13 mouse cellular contexts compared by ENCODE assay signal in the genomic region with DNA sequence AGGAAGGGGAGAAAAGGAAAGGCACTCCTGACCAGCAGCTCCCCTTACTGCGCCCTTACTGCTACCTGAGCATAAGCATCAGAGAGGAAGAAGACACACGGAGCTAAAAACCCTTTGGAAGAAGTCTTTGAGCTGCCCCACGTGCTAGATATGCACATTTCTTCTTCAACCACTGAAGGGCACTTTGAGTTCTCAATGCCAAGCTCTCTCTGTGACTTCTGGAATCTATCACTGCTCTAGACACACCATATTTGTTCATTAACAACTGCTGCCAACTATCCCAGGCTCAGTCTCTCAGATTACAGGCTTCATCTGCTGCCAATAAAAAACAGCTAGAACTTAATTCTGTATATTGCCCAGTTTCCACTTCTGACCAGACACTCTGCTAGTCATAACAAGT. TPM values are rescaled to one million over a fixed set of nuclear protein-coding genes. Genes with fewer than 3 reads are reported as not detected.
DNase-seq lines count a peak whose midpoint lies in the region; ATAC-seq and TF ChIP-seq lines count a peak whose summit lies in the region.
"Had no signal": no experiment of that assay in that cellular context is flagged by ENCODE, and none has a peak within 500 bp of the region (broad histone marks: within the 10 kb centered on the region; RNA-seq: fewer than 3 reads in every experiment).

No protein-coding gene starts in this region.

- 0 out of 2 replicates have a peak overlapping the region, but pooled peaks have one; percentile 57 for H3K27ac ChIP-seq in embryonic facial prominence, embryonic 13.5 days
- peak overlapping the region; percentile 92 for H3K27ac ChIP-seq in heart, postnatal 0 days (ENCODE audit: low read depth)
- H3K27ac ChIP-seq in kidney, embryonic 14.5 days (ENCODE audit: low read depth, low read length): no peak overlapping the region
- H3K27ac ChIP-seq: intestine, embryonic 15.5 days had no signal

- no peak overlapping the region for H3K4me2 ChIP-seq in embryonic facial prominence, embryonic 13.5 days
- H3K4me2 ChIP-seq in heart, postnatal 0 days (ENCODE audit: low read depth, low read length): peak overlapping the region; percentile 5; the same call in 1 of the 2 replicates
- no peak overlapping the region for H3K4me2 ChIP-seq in kidney, embryonic 14.5 days (replicated peaks; ENCODE audit: low read depth, low read length)
- H3K4me2 ChIP-seq: intestine, embryonic 15.5 days had no signal

- H3K27me3 ChIP-seq in embryonic facial prominence, embryonic 13.5 days: no peaks in the 10 kb centered on the region
- no peaks in the 10 kb centered on the region for H3K27me3 ChIP-seq in heart, postnatal 0 days (ENCODE audit: control insufficient read depth, insufficient read depth, low read length)
- H3K27me3 ChIP-seq in kidney, embryonic 14.5 days (ENCODE audit: control insufficient read depth, insufficient read depth, low read length): no peaks in the 10 kb centered on the region
- H3K27me3 ChIP-seq: intestine, embryonic 15.5 days had no signal

- H3K9me3 ChIP-seq in embryonic facial prominence, embryonic 13.5 days: no peaks in the 10 kb centered on the region
- H3K9me3 ChIP-seq in heart, postnatal 0 days (replicated peaks; ENCODE audit: control insufficient read depth, low read length): no peaks in the 10 kb centered on the region
- no peaks in the 10 kb centered on the region for H3K9me3 ChIP-seq in kidney, embryonic 14.5 days (ENCODE audit: control insufficient read depth, low read length)
- H3K9me3 ChIP-seq: intestine, embryonic 15.5 days had no signal

- no peak overlapping the region for H3K4me3 ChIP-seq in embryonic facial prominence, embryonic 13.5 days
- no peak overlapping the region for H3K4me3 ChIP-seq in heart, postnatal 0 days (ENCODE audit: low read depth, low read length)
- H3K4me3 ChIP-seq in kidney, embryonic 14.5 days (ENCODE audit: low read length): no peak overlapping the region
- H3K4me3 ChIP-seq: intestine, embryonic 15.5 days had no signal

- 0 out of 2 replicates have a peak, but pooled peaks have one; percentile 29 for TF ChIP-seq EP300 in heart, postnatal 0 days (IDR thresholded peaks at IDR 0.05; ENCODE audit: low read depth)

- DNase-seq in gastrocnemius, adult 18-20 months (ENCODE audit: low spot score): peak; percentile 55
- DNase-seq in gastrocnemius, postnatal 10 days: no peak
- peak; percentile 6 for DNase-seq in 3T3-L1 (ENCODE audit: low read depth, low spot score)
- peak; percentile 91 for DNase-seq in heart, postnatal 0 days (ENCODE audit: low spot score)
- DNase-seq in spleen, postnatal 4 days (ENCODE audit: low spot score in 2 of 2): no peak
- DNase-seq: adrenal gland, postnatal 36 days; spleen, adult 18-20 months; thymus, postnatal 14 days had no signal

- no peak overlapping the region for H3K9ac ChIP-seq in embryonic facial prominence, embryonic 13.5 days
- H3K9ac ChIP-seq in heart, postnatal 0 days (replicated peaks; ENCODE audit: low read depth, low read length): peak overlapping the region; percentile 24; the same call in 1 of the 2 replicates
- H3K9ac ChIP-seq in kidney, embryonic 14.5 days (ENCODE audit: low read depth, low read length): no peak overlapping the region
- H3K9ac ChIP-seq: intestine, embryonic 15.5 days had no signal

- ATAC-seq in embryonic facial prominence, embryonic 13.5 days (ENCODE audit: insufficient number of reproducible peaks, insufficient read depth, low FRiP score, low TSS enrichment, low read depth): no peak
- ATAC-seq in heart, postnatal 0 days (ENCODE audit: insufficient read depth, low read depth): peak; percentile 93
- ATAC-seq in activated CD4-positive, CD25-positive, alpha-beta regulatory T cell, adult 4 months: no peak
- no peak for ATAC-seq in kidney, embryonic 14.5 days (ENCODE audit: low FRiP score, low TSS enrichment)
- ATAC-seq: CD4-positive, CD25-positive, alpha-beta regulatory T cell, adult 4 months; intestine, embryonic 15.5 days had no signal

- peaks cover 21% of the 10 kb centered on the region for H3K4me1 ChIP-seq in embryonic facial prominence, embryonic 13.5 days
- peaks cover 32% of the 10 kb centered on the region for H3K4me1 ChIP-seq in heart, postnatal 0 days (ENCODE audit: control insufficient read depth, insufficient read depth)
- peaks cover 8% of the 10 kb centered on the region; the same call in 1 of the 2 replicates for H3K4me1 ChIP-seq in kidney, embryonic 14.5 days (ENCODE audit: control insufficient read depth, insufficient read depth, low read length)

- H3K36me3 ChIP-seq in embryonic facial prominence, embryonic 13.5 days: no peaks in the 10 kb centered on the region
- no peaks in the 10 kb centered on the region for H3K36me3 ChIP-seq in heart, postnatal 0 days (replicated peaks; ENCODE audit: control insufficient read depth, insufficient read depth, low read length)
- H3K36me3 ChIP-seq in kidney, embryonic 14.5 days (ENCODE audit: control insufficient read depth, insufficient read depth, low read length): no peaks in the 10 kb centered on the region
- H3K36me3 ChIP-seq: intestine, embryonic 15.5 days had no signal

- WGBS in embryonic facial prominence, embryonic 13.5 days: 47% methylated on average over 3 of the region's 3 CpGs
- WGBS in heart, postnatal 0 days: 39% methylated on average over 3 of the region's 3 CpGs
- 61% methylated on average over 3 of the region's 3 CpGs for WGBS in kidney, embryonic 14.5 days

- TF ChIP-seq CTCF in heart, postnatal 0 days (IDR thresholded peaks at IDR 0.05; ENCODE audit: low read depth): no peak

RNA-seq across cellular contexts. Expression of a gene that starts 15.7 kb away (rescaled TPM):
- 10 to 100 TPM; 16.3 to 22.2 TPM for total RNA-seq in gastrocnemius, adult 18-20 months (2021)
- total RNA-seq in gastrocnemius, postnatal 10 days (2021): 10 to 100 TPM; 19.3 to 22.7 TPM
- polyA plus RNA-seq in embryonic facial prominence, embryonic 13.5 days (2015; fragmentation: Nextera tagmentation; extraction: Ambion mirVana): 4.4 and 6.2 TPM in 2 replicates
- 54.5 and 68.6 TPM in 2 replicates for total RNA-seq in heart, postnatal 0 days (2014; rRNA removed; ENCODE audit: low replicate concordance)
- polyA plus RNA-seq in heart, postnatal 0 days (2015; fragmentation: Nextera tagmentation; extraction: Ambion mirVana): 4.4 and 6.0 TPM in 2 replicates
- 10 to 100 TPM; 21.3 to 22.3 TPM for polyA plus RNA-seq in activated CD4-positive, CD25-positive, alpha-beta regulatory T cell, adult 4 months (2017; shearing (Covaris generic))
- 4.1 and 4.5 TPM in 2 replicates for polyA plus RNA-seq in kidney, embryonic 14.5 days (2014; fragmentation: Nextera tagmentation; extraction: Ambion mirVana)

Comparison
In these comparisons a context has a peak if more than half of its experiments do, and no peak if none do; other contexts are left out.
1. DNase-seq: peak in gastrocnemius, adult 18-20 months (single experiment), 3T3-L1 (single experiment) and heart, postnatal 0 days (single experiment); none in gastrocnemius, postnatal 10 days (single experiment) and spleen, postnatal 4 days (0 of 2).